Mouse (Mus musculus) layer of hippocampus, adult 6 months (tissue): ENCODE results near the gene Usp54. TPM values are rescaled to one million over a fixed set of nuclear protein-coding genes. Genes with fewer than 3 reads are reported as not detected.

Source experiments
- long read RNA-seq, 2 experiments: library from polyadenylated mRNA; unstranded; transcript quantifications; one replicate each; pipeline ENCODE4 v2.0.0; 2019 to 2020
- microRNA-seq: library from miRNA; unstranded; fragments of <30 nt; microRNA quantifications from one replicate; pipeline ENCODE4 v1.2.0, GENCODE M21; 2020
- polyA plus RNA-seq: library from polyadenylated mRNA; unstranded; fragments of <200 nt; fragmentation: Nextera tagmentation; gene quantifications from 2 replicates; pipeline ENCODE4 v1.2.3, GENCODE M21; 2021

Gene Usp54
- polyA plus RNA-seq = 12.2 and 13.1 TPM in 2 replicates
- long read RNA-seq, experiment 1, partial matches to known transcripts = 9 of 10 reads
- long read RNA-seq, experiment 1, other reads (novel, unspliced or antisense) = 1 of 10 reads
- long read RNA-seq, experiment 2, full-length matches to known transcripts = 3 of 38 reads
- long read RNA-seq, experiment 2, partial matches to known transcripts = 20 of 38 reads
- long read RNA-seq, experiment 2, other reads (novel, unspliced or antisense) = 15 of 38 reads

GRCm38 (mm10) chr14:20640644-20641437 is at the start of gene Usp54:
Usp54 (minus strand) TSS chr14:20641063.

GRCm38 (mm10) chr14:20674064-20674833 is 33.4 kb upstream of the Usp54 start, which contains the start of gene Sec24c:
Sec24c (plus strand) TSS chr14:20674308.

GRCm38 (mm10) chr14:20668154-20668810 is 27.4 kb upstream of the Usp54 start, which contains the start of gene Synpo2l:
Synpo2l (minus strand) TSS chr14:20668354.

GRCm38 (mm10) chr14:20656361-20656760 is 15.5 kb upstream of the Usp54 start, which contains the start of gene Myoz1:
Myoz1 (minus strand) TSS chr14:20656540.

GRCm38 (mm10) chr14:20546415-20546814 is 94.4 kb downstream of the Usp54 start, which contains the start of gene Ppp3cb:
Ppp3cb (minus strand) TSS chr14:20546573.

Small RNAs within 50 kb of the gene (microRNA-seq; reads per million reads assigned to microRNA genes)
- 2.4 reads per million, percentile 5 among the genes with 10 or more reads in this experiment for gene Mir6946

Other genes starting within 250 kb of the Usp54 start
- 99.0 and 103 TPM in 2 replicates for gene Mrps16, start 247.4 kb downstream of the Usp54 start, polyA plus RNA-seq
- 0.79 and 2.3 TPM in 2 replicates for gene Cfap70, start 188.8 kb downstream of the Usp54 start, polyA plus RNA-seq
- gene Anxa7, start 160.9 kb downstream of the Usp54 start, polyA plus RNA-seq = 50.7 and 53.0 TPM in 2 replicates
- gene Mss51, start 144.2 kb downstream of the Usp54 start, polyA plus RNA-seq = not detected in 2 replicates
- gene Ppp3cb, start 94.5 kb downstream of the Usp54 start, polyA plus RNA-seq = 34.7 and 35.9 TPM in 2 replicates
- 0.39 and 0.40 TPM in 2 replicates for gene Myoz1, start 15.5 kb upstream of the Usp54 start, polyA plus RNA-seq
- gene Synpo2l, start 27.3 kb upstream of the Usp54 start, polyA plus RNA-seq = 0.05 TPM in 1 of 2 replicates, not detected in the other
- 85.1 and 93.5 TPM in 2 replicates for gene Sec24c, start 33.2 kb upstream of the Usp54 start, polyA plus RNA-seq
- gene Fut11, start 53.9 kb upstream of the Usp54 start, polyA plus RNA-seq = 9.2 and 10.3 TPM in 2 replicates
- 189 and 201 TPM in 2 replicates for gene Chchd1, start 61.9 kb upstream of the Usp54 start, polyA plus RNA-seq
- gene Zswim8, start 66.5 kb upstream of the Usp54 start, polyA plus RNA-seq = 15.7 and 17.2 TPM in 2 replicates
- gene Ndst2, start 93.5 kb upstream of the Usp54 start, polyA plus RNA-seq = 2.7 and 3.1 TPM in 2 replicates
- 164 and 213 TPM in 2 replicates for gene Camk2g, start 153.0 kb upstream of the Usp54 start, polyA plus RNA-seq
- 1.5 and 1.7 TPM in 2 replicates for gene Plau, start 195.6 kb upstream of the Usp54 start, polyA plus RNA-seq